Mouse (Mus musculus): ENCODE measurements around the gene 1700029P11Rik.

1700029P11Rik gene

DNA sequence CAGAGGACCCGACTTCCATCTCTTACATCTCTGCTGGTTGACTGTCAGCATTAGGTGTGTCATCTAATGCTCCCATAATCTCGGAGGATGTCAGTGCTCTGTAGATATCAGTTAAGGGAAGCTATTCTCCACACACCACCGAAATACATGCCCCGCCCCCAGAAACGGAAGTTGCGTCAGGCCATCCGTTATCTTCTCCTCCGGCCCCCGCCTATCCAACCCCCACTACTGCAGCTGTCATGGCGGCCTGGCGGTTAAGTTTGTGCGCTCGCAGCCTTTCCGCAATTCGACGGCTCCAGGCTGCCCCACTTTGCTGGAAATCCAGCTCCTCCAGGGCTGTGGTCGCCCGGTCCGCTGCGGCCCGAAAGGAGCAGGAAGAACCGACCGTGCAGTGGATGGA is at the start of gene 1700029P11Rik:
Gene 1700029P11Rik, plus strand, starts transcription at position 220 of the 400 bp plus-strand sequence.
- DNase-seq (ENCODE audit: low spot score): no peak

DNA sequence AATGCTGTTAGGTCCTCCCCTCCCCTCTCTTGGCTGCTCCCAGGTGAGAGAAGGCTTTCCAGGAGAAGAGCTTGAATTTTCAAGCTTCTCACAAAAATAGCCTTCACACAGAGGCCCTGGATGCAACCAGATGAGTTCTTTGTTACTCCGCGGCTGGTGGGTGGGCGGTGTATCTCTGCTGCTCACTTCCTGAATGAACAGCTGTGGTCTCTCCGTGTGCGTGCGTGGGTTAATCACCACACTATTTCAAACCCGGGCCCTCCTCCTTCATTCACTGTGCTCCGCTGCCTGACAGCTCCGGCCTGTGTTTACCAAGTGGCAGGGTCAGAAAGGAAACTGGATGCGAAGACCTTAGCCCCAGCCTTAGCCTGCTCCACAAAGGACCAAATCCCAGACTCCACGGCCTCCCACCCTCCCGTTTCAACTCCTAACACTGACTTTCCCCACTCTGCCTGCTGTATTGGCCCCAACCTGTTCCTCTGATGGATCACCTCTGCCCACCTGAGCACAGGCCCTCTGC is 47.3 kb upstream of the 1700029P11Rik start:
- DNase-seq (ENCODE audit: low spot score): no peak

DNA sequence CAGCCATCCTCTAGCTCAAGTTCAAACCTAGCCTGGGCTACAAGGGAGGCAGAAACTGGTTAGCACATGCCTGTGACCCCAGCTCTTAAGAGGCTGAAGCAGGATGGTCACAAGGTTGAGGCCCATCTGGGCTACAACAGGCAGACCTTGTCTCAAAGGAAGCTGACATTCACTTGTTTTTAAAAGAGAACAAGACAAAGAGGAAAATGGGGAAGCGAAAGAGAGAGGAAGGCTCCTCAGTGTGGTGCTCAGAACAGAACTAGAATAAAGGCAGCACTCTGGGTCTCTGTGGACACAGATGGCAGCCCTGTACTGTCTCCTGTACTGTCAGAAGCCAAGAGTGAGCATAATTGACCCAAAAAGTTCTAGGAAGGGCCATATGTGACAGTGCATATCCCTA is 46.4 kb upstream of the 1700029P11Rik start:
- DNase-seq (ENCODE audit: low spot score): no peak

DNA sequence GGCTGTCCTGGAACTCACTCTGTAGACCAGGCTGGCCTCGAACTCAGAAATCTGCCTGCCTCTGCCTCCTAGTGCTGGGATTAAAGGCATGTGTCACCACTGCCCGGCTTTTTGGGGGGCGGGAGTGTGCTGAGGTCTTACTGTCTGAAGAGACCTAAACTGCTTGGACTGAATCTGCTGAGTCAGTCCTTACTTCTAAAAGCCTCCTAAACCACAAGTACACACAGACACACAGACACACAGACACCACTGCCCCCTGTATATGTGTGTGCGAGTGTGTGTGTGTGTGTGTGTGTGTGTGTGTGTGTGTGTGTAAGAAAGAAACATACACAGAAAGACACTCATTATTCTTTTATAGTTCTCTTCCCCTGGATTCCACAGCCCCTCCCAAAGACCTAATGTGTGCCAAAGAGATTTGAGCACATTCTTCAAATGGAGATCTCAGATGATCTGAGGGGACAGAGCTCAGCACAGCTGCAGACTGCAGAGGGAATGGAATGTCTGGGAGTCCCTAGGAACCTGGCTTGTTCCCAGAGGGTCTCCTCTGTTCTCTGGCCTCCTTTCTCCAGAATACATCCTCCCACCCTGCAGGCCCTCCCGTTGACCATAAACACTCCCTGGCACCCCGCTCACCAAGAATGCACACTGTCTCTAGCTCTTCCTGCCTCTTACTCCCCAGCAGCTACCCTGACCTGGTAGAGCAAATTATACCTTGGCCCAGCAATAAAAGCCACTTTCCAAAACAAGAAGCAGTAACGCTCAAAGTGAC is 44.3 kb upstream of the 1700029P11Rik start:
- no peak for DNase-seq (ENCODE audit: low spot score)

DNA sequence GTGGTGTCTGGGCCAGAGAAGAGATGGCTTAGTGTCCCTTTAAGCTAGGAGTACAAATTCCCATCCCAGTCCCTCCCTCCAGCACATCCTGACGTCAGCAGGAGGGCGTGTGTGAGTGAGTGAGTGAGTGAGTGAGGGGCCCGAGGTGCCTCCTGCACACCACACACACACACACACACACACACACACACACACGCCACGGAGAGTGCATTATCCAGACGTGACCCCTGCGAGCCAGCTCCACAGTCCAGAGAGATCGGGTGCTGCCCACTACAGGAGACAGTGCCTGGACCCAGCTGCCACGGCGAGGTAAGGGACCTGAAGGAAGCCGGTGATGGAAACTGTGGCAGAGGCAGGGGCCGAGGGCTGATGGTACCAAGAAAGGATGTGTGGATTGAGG is 43.7 kb upstream of the 1700029P11Rik start, which contains the start of gene Csdc2:
Gene Csdc2, plus strand, starts transcription at position 81 of the 400 bp plus-strand sequence.
- peak; percentile 55 for DNase-seq (ENCODE audit: low spot score)

DNA sequence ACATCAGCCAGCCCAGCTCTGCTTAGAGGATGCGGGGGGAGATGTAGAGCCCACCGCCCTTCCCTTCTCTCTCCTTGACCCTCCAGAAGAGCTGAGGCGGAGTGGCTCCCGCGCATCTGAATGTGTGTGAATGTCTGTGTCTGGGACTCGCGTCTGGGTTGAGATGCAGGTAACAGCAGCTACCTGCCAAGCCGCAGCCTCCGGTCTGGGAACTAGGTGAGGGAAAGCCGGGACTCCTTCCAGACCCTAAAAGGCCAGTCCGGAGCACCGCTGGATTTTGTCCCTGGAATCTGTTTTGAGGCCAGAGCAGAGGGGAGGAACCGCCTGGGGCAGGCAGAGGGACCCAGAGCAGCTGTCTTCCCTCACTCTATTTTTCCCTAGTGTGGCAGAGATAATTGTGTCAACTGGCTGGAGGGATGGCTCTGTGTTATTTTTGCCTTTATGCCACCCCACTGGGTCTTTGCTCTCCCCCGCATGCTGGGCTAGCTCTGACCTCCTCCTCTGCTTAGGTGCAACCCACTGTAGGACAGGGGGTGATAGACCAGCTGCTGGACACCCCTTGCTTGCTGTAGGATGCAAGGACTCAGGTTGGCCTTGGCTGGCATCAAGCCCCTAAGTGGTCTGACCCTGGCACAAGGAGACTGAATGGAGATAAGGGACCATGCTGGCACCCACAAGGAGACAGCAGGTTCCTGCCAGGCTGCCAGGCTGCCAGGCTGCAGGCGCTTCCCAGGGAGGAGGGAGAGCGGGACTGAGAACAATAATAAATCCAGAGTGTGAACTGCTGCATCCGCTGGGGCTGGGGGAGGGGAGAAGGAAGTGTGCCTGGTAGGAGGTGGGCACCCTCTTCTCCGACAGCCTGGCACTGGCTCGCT is 43.0 kb upstream of the 1700029P11Rik start:
- peak; percentile 62 for DNase-seq (ENCODE audit: low spot score)

DNA sequence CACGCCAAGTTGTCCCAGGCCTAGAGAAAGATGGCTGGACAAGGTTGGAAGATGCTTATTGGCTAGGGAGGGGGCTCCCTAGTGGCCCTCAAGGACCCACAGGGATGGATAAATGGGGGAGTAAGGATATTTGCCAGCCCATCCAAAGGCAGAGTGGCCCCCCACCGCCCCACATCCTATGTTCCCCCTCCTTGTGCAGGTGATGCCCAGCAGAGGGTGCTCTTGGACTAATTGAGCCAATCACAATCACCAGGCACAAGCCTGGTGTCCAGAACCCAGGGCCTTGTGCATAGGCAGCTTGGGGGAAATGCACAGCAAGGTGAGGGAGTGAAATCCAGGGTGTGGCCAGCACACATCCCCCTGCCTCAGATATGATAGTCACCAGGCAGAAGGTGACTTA is 42.1 kb upstream of the 1700029P11Rik start:
- peak; percentile 55 for DNase-seq (ENCODE audit: low spot score)

DNA sequence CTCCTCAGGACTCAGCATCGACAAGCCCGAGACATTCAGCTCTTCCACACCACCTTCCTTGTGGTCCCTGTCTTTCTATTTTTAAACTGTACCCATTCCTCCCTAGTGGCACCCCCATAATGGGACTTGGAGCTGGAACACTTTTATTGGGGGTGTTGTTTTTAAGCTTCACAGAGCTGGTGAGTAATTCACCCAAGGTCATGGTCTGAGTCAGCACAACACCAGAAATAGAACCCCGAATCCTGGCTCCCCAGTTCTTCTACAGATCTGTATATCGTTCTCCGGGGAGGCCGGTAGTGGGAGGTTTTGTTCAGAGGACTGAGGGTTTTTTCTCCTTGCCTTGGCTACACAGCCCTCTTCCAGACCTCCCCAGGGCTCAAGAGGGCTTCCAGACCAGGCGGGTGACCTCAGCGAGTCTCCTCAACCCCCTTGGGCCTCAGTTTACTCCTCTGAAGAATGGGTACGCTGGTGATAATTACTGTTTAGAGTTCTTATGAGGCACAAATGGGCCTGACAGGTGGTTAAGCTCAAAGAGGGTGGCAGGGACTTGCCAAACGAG is 41.1 kb upstream of the 1700029P11Rik start:
- DNase-seq (ENCODE audit: low spot score): no peak

DNA sequence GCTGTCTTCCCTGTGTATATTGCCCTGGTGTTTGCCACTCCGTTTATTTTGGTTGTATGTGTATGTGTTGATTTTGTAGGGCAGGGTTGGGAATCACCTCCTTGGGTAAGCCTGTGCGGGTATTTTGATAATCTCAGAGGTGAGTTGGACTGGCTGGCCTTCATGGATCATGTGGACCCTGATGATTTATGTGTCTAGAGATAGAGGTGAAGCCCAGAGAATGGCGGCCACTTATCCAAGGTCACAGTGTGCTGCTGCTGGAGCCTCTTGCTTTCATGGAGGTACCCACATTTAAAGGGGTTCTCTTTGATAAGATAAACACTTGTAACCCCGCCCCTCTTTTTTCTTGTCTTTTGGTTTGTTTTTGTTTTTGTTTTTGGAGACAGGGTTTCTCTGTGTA is 40.6 kb upstream of the 1700029P11Rik start:
- DNase-seq (ENCODE audit: low spot score): no peak

DNA sequence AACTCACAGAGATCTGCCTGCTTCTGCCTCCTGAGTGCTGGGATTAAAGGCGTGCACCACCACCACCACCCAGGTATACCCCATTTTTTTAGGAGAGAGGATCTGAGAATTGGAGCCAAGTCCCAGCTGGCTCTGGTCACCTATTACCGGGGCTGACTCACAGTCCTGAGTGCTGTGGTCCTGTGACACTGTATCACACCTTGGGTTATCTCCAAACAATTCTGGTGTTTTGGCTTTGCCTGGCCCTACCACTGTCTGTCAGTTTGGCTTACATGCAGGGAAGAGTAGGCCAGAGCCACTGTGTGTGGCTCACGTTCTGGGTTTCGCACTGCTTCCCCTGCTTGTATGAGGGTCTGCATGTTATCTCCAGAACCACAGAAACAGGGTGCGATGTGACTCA is 40.1 kb upstream of the 1700029P11Rik start:
- no peak for DNase-seq (ENCODE audit: low spot score)

DNA sequence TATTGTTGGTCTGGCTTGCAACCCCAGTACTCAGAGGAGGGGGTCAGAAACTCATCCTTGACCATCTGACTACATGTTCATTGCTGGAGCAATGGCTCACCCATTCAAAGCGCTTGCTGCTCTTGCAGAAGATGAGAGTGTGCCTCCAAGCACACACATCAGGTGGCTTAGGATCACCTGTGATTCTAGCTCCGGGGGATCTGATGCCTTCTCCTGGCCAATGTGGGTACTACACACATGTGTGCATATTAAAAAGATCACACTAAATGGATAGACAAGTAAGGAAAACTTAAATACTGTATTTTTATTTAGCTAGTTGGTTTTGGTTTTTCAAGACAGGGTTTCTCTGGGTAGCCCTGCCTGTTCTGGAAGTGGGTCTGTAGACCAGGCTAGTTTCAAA is 39.3 kb upstream of the 1700029P11Rik start:
- DNase-seq (ENCODE audit: low spot score): no peak

DNA sequence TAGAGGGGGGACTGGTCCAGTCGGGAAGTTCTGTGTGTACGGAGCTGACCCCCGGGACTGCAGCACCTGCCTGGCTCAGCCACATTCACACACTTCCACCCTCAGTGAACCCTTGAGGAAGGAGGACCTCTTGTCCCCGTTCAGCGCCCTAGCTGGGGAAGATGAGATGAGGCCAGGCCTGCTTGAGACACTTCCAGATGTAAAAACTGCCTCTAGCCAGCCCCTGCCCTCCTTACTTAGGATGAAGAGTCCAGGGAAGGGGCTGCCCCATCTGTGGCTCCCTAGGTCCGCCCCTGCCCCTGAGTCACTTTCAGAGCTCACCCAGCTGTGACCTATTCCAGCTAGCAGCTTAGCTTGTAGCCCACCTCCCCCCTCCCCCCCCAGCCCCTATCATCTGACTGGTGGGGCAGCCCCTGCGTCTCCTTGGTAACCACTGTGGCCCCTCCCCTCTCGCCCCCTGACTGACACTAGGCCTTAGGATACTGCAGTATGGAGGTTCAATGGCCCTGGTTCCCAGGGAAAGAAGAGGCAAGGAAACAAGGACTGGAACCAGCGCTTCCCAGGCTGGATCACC is 37.1 kb upstream of the 1700029P11Rik start:
- DNase-seq (ENCODE audit: low spot score): no peak

DNA sequence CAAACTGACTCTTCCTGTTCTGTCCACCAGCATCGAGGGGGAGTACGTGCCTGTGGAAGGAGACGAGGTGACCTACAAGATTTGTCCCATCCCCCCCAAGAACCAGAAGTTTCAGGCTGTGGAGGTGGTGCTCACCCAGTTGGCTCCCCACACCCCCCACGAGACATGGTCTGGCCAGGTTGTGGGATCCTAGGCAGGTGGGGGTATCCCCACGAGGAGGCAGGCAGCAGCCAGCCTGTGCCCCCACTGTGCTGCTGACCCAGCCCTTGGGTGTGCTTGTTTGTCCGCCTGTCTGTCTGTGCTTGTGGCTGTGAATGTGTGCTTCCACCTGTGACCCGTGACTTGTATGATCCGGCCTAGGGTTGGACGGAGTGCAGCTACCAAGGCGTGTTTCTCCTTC is 31.3 kb upstream of the 1700029P11Rik start:
- no peak for DNase-seq (ENCODE audit: low spot score)

DNA sequence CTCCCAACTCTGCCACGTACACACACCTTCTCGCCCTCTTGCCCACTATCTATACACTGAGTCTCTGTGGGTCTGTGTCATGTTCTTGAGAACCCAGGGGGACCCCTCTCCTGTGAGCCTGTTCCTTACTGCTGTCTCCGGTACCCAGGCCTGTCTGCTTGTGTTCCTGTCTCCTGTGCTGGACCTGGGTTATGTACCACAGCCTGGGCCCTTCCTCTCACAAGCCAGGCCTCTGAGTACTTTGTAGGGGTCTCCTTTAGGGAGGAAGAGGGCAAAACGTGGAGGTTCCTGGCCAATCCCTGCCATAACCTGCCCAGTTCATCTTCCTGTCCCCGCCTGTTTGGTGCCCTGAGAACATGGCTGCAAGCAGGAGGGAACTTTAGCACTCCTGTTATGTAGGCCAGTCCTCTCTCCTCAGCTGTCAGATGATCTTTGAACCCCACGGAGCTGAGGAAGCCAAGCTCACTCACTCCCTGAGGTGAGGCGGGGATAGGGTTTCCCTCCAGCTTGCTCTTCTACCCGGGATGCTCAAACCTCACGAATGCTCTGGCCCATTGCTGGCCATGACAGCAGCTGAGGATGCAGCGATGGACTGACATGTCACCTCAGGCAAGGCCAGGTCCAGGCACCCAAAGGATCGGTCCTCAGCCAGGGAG is 30.7 kb upstream of the 1700029P11Rik start:
- DNase-seq (ENCODE audit: low spot score): peak; percentile 2

DNA sequence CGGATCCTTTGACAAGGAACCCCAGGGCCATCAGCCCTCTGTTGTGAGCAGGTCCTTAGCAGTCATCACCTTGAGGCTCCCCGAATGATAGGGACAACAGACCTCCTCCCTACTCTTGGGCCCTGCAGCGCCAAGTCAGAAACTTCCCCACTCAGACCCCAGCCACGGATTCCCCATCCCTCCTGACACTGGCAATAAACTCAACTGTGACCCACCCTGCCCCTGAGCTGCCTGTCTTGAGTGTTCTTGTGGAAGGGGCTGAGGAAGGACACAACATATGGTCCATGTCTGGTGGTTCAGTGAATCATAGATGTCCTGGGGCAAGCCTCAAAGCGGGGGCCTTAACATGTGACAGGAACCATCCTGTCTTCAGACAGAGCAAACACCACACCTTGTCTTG is 29.6 kb upstream of the 1700029P11Rik start:
- no peak for DNase-seq (ENCODE audit: low spot score)

DNA sequence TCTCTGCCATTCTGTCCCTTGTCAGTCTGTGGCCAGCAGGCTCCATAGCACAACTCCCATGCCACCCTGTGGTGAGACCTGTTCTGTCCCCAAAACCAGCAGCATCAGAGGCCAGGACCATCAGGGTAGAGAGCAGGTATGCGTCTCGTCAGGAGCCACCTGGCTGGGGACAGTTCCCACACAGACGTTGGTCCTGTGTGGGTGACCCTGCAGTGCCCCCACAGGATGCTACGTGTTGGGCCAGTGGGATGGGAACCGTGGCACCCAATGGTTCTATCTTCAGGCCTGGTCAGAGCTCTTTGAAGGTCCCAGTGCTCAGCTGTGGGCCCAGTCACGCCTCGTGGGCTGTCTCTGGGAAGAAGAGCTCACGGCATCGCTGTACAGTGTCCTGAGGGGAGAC is 29.2 kb upstream of the 1700029P11Rik start:
- DNase-seq (ENCODE audit: low spot score): no peak

DNA sequence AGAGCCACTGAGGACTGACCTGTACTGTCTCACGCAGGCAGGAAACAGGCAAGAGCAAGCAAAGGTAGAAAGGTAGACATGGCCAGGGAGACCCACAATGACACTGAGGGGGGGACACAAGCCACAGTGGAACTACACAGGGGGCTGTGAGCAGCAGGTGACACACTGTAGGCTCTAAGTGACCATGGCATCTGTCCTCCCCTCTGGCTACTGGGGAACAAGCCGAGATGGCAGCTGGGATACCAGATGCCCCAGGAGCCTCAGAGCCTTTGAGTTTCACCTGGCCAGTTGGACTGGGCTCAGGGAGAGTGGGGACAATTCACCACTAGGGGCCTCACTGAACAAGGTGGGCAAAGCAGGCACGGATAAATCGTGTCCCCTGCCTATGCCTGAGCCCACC is 28.0 kb upstream of the 1700029P11Rik start:
- no peak for DNase-seq (ENCODE audit: low spot score)

DNA sequence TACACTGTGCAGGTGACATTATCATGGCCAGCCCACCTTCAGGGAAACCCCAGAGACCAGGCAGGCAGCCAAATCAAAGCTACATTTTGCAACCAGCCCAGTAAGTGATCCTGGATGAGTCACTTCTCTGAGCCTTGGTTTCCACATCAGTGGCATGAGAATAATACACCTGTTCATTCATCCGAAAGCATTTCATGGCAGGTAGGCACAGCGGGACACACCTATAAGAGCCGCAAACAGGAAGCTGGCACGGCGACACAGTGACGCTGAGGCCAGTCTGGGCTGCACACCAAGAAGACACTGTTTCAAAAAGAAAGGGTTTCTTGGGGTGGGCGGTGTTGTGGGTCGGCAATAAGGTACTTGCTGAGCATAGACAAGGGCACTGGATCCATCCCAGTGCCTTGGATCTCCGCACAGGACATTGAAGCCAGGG is 26.2 kb upstream of the 1700029P11Rik start:
- DNase-seq (ENCODE audit: low spot score): no peak

DNA sequence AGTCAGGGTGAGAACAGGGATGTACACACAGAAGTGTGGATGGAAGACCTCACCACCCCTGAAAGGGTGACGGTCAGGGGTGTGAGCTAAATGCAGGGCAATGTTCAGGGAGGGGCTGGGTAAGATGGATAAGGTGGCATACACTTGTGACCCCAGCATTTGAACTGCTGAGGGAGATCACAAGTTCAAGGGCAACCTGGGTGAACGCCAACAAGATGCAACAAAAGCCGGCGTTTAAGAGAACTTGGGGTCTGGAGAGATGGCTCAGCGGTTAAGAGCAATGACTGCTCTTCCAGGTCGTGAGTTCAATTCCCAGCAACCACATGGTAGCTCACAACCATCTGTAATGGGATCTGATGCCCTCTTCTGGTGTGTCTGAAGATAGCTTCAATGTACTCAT is 25.6 kb upstream of the 1700029P11Rik start:
- no peak for DNase-seq (ENCODE audit: low spot score)

DNA sequence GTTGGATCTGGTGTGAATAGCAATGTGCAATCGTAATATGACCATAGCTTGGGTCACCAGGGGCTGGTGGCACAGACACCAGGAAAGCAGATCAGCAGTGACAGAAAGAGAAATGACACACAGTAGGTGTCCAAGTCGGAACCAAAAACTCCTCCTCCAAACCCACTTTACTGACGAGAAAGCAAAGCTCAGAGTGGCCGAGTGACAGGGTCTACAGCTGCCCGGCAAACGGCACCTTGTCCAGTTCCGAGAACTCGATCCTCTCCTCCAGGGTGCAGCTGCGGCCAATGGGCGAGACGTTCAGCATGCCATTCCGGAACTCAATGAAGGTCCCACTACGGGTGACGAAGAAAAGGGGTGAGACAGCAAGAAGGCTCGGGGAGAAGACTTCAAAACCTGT is 24.9 kb upstream of the 1700029P11Rik start:
- no peak for DNase-seq (ENCODE audit: low spot score)

DNA sequence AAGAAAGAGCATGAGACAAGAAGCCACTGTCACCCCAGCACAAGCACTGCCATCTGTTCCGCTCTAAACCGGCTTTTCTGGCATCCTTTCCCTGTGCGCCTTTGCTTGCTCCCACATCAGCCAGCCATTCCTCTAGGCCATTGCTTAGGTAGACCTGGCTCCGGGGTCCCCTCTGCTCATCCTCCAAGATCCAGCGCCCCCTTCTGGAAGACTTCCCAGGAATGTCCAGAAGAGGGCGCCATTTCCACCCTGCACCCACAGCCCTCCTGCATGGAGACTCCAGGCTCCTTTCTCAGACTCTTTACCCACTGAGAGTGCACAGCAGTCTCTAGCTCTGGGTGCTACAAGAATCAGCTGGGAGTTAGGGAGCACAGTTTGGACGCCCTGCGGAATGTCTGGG is 23.9 kb upstream of the 1700029P11Rik start:
- DNase-seq (ENCODE audit: low spot score): no peak

DNA sequence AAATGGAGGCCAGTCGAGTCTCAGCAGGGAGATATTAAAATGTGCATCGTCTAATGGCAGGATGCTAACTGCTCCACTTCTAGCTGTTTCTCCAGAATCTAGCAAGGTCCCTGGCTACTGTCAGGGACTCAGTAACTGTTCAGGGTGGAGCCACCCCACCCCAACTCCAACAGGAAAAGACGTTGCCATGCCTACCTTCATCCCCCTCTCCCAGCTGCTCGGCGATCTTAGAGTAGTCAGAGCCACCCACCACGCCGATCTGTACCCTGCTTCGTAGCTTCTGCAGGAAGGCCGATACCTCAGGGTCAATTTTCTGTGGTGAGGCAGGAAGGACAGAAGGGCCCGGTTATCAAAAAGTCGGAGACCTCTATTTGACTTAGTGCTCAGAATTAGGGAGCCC is 22.7 kb upstream of the 1700029P11Rik start:
- DNase-seq (ENCODE audit: low spot score): no peak

Data from ovary, postnatal 36 days (tissue).